Mouse (Mus musculus): ENCODE data around the gene Tsga8. TPM values are rescaled to one million over a fixed set of nuclear protein-coding genes. Genes with fewer than 3 reads are reported as not detected.

Tsga8 gene
- polyA plus RNA-seq (2016; fragmentation: Nextera tagmentation; extraction: Ambion mirVana) = not detected in 2 replicates

GRCm38 (mm10) chrX:83487598-83487997 lies at the start of gene Tsga8:
Gene Tsga8 (minus strand): TSS chrX:83487924.
- no peaks in the 10 kb centered on the region for H3K4me1 ChIP-seq (replicated peaks)
- DNase-seq (ENCODE audit: low spot score) = no peak
- no peak within 1 kb of the TSS for H3K4me3 ChIP-seq
- H3K36me3 ChIP-seq = no peaks in the 10 kb centered on the region
- no peaks in the 10 kb centered on the region for H3K27me3 ChIP-seq (ENCODE audit: insufficient read depth, poor library complexity, severe bottlenecking)
- 0 out of 2 replicates have a peak, but pooled peaks cover 5% of the 10 kb centered on the region for H3K9me3 ChIP-seq
- H3K27ac ChIP-seq = no peak within 1 kb of the TSS
- WGBS = 93% methylated on average over 15 of the region's 15 CpGs
